Mouse (Mus musculus): ENCODE results near the gene Nsun7.

Gene Nsun7

DNA sequence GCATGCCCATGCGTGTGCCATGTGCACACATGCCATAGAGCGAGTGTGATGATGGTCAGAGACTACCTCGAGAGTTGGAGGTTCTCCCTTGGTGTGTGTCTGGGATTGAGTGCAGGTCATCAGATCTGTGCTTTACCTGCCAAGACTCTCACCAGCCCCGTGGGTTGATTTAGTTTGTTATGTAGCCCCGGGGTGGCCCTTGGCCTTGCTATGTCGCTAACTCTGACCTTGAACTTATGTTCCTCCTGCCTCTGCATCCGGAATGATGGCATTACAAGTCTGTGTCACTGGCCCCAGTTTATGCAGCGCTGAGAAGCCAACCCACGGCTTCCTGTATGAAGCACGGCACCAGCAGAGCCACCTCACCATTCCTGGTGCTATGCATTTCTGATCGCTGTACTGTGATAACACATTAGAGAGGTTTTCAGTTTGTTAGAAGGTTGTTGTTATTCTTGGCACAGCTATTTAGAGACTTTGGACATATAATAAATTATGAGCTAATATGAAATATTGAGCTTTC lies 34.5 kb downstream of the Nsun7 start:
- no peak for DNase-seq

GRCm38 (mm10) chr5:66294952-66295351 lies 35.3 kb downstream of the Nsun7 start:
- no peak for DNase-seq

DNA sequence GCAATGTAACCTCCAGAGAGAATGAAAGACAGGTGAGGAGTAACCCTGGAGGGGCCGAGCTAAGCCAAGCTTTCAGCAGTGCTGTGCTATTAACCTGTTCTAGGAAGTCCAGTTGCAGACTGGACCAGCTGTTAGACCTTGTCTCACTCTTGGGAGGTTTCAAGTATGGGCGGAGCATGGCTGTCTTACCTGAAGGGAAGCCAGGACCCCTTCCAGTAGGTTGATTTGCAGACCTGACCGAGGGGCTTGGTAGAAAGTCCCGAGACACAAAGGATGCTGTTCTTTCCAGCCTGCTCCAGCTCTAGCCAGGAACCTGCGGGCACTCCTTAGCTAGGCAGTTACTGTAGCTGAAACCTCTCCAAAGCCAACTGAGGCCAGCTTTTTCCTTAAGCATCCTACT lies 36.4 kb downstream of the Nsun7 start:
- no peak for DNase-seq

DNA sequence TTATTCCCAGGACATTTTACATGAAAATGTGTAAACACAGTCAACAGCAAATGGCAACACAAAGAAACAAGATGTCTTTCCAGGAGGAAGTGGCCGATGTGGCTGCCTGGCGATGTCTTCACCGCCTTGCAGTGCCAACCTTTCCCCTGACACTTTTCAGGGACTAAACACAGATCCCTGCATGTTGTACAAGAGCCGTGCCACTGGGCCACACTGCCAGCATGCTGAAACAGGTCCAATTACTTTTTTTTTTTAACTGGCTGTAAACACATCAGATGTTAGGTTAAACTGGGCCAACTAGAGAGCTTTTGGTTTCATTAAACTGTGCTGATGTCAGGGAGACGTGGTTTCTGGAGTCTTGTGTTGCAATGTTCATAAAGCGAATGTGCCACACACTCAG lies 39.2 kb downstream of the Nsun7 start:
- DNase-seq: no peak

GRCm38 (mm10) chr5:66300576-66300975 lies 40.9 kb downstream of the Nsun7 start:
- no peak for DNase-seq

DNA sequence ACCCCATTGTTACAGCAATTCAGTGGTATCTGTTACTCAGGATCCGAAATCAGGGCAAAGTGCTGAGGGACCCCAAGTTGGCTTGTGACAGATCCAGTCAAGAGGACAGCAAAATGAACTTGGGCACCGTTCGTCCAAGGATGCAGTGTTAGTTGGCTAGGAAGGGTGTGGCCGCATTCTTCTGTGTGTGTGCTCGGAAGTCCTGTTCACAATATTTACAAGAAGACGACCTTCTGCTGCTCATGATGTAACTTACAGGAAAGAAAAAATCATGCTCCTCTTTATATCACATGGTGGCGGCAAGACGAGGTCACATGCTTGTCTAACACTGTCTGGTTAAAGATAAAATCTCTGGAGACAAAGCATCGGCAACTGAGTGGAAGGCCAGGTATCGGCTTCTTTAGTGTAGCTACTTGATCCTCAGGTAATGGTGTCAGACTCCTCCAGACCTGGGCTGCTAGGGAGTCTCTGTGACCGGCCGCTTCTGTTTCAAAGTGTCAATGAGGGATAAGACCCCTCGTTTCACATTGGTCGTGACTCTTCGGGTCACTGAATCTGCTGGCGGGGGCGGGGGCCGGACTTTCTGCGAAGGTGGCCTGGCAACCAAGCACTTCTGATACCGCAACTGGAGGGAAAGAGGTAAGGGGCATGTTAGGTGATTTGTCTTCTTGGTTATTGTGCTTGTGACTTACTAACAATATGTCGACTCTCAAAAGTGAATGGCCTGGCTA lies 42.6 kb downstream of the Nsun7 start:
- DNase-seq: no peak

DNA sequence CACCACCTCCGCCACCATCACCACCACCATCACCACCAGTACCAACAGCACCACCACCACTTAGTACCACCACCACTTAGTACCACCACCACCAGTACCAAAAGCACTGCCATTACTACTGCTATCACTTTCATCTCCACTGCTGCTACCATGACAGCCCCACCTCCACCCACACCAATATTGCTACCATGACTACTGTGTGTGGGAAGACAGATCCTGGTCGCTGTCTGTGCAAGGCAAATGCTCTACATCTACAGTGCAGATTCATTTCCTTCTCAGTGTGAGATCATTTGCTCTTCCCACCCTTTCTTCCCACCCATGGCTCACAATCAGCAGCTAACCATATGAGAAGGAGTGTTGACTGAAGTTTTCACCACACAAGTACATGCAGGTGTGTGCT lies 43.2 kb downstream of the Nsun7 start:
- DNase-seq: no peak

- no peak for DNase-seq
Observed at GRCm38 (mm10) chr5:66304300-66305067, 44.8 kb downstream of the Nsun7 start.

DNA sequence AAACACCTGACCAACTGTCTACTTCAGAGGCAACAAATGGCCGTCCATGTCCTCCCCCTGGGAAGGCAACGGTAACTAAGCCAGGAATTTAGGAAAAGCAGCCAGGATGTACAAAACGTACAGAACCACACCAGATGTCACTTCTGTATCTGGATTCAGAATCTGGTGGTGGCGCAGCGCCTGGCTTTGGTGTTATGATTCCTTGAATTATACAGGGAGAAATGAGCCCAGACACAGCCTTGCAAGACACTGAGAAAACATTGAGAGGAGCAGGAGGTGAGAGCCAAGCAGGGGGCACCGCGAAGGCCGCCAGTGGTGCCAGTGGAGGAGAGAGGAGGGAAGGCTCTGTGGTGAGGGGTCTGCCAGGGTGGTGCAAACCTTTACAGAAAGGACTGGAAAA lies 45.8 kb downstream of the Nsun7 start:
- DNase-seq: no peak

DNA sequence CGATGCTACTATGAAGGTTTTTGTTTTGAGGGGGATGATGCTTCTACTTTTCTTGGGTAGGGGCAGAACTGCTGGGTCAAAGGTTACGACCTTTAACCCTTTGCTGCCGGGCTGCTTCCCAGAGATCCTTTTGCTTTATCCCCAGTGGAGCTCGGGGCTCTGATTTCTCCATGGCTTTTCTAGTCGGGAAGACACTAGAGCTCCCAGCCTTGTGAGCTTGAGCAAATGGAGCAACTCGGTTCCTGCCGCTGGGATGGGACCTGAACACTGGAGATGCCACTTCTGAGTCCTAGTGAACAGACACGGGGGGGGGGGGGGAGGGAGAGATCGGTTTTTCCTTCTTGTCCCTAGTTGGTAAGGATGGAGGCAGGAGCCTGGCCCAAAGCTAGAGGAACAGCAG lies 50.6 kb downstream of the Nsun7 start:
- DNase-seq: no peak

DNA sequence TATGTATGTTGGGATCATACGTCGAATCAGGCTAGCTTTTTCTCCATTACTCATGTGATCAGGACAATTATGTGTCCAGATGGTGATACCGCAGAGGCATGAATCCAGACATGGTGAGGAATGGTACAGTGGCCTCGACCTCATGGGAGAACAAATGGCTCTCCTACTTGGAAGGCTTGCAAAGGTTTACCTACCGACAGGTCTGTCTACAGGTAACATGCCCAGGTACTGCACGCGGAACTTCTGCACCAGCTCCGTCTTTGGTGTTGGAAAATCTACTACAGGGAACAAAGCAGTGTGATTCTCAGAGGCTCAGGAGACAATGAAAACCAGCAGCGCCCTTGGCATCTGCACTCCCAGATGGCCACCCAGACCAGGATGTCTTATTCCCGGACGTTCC lies 51.1 kb downstream of the Nsun7 start:
- DNase-seq: no peak

GRCm38 (mm10) chr5:66315791-66316190 lies 56.1 kb downstream of the Nsun7 start:
- no peak for DNase-seq

DNA sequence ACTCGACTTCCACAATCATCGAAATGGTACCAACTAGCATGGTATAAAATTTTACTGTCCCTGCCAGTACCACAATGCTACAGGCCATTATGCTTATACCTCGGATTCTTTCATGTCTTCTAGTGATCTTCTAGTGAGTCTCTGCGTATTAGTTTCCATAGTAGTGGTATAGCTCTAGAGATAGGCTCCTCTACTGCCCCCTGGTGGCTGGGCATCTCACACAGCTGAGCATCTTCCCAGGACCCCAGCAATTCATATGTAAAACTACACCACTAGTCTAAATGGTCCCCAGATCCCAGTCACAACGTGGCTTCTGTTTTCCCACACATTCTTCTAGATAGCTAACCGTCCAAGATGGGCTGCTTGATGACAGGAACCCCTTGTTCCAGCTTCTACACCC lies 59.6 kb downstream of the Nsun7 start:
- no peak for DNase-seq

DNA sequence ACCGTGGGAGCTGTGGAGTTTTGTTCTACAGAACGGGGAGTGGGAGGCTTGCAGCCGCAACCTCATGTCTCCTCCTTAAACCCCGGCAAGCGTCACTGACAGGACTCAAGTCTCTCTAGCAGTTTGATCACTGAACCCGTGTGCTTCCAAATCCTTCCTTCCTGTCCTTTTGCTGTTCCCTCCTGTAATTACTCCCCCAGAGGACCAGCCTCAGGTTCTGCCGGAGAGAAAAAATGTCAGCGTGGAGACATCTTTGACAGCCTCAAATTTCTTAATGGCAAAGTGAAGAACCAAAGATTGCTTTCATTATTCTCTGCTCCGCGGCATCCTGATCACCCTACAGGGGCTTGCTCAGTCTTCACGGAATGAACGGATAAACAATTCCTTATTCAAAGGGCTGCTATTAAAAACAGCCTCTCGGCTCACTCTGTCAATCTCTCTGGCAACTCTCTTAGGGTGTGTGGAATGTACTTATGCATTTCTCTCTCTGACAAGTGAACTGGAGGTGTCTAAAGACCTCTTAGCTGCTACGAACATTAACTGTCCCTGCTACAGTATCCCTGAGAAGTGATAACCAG lies 60.2 kb downstream of the Nsun7 start:
- DNase-seq: no peak

GRCm38 (mm10) chr5:66323131-66323530 lies 63.4 kb downstream of the Nsun7 start:
- no peak for DNase-seq

DNA sequence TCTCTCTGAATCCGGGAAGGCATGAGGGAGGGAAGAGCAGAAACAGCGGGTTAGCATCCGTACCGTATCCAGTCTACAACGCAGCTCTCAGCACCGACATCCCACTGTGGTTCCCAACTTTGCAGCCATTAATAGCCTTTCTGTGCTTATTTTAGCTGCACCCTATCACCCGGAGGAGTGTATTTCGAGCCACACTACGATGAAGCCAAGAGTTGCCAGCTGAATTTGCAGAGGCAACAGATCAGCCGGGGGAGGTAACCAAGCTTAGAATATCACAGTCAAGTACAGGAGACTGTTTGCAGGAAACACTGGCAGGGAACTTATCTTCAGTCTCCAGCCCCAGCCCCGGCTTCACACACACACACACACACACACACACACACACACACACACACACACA lies 63.9 kb downstream of the Nsun7 start:
- DNase-seq: no peak

- no peak for DNase-seq
Observed at GRCm38 (mm10) chr5:66326395-66326794, 66.7 kb downstream of the Nsun7 start.

- DNase-seq: no peak
Observed at GRCm38 (mm10) chr5:66327949-66328726, 68.4 kb downstream of the Nsun7 start.

- DNase-seq: no peak
Observed at GRCm38 (mm10) chr5:66328766-66329165, 69.1 kb downstream of the Nsun7 start.

GRCm38 (mm10) chr5:66330806-66331205 lies 71.1 kb downstream of the Nsun7 start:
- no peak for DNase-seq

DNA sequence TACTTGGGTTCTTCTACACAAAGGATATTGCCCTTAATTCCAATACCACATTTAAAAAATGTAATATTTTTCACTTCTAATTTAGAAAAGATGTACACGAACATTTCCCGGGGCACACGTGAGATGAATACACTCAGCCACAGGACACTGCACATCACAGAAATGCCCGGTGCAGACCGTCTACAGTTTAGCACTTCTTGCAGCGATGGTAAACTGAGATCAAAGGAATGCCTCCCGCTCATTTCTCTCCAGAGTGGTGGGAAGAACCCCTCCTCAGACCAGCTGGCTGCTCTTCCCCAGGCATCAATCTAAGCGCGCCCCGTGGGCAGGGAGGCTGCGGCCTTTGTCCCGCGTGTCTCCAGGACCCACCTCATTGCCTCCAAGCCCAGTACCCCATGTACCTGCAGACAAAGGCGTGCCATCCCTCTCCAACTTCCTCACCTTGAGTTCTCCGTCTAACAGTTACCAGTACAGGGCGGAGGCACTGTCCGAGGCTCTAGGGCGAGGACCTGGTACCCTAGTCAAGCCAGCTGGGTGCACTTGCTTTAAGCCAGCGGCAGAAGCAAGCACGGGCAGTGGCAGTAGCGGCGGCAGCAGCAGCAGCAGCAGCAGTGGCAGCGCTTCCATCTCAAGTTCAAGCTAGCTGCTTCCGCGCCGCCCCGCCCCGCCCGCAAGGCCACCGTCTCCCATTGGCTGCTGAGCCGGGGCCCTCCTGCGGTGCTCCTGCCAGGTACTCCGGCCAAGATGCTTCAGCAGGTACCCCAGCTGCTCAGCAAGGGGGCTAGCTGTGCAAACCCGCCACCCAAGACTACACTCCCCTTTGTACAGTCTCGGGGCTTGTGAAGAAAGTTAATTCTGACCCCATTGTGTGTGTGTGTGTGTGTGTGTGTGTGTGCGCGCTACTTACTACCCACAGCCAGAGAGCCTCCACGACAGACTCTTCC lies 77.6 kb downstream of the Nsun7 start:
- DNase-seq: peak; percentile 54

- peak; percentile 45 for DNase-seq
Observed at GRCm38 (mm10) chr5:66337969-66338345, 78.3 kb downstream of the Nsun7 start.

All from cerebellum, adult 9-11 months (tissue).